Mouse (Mus musculus): ENCODE data around the gene Thra.

DNA sequence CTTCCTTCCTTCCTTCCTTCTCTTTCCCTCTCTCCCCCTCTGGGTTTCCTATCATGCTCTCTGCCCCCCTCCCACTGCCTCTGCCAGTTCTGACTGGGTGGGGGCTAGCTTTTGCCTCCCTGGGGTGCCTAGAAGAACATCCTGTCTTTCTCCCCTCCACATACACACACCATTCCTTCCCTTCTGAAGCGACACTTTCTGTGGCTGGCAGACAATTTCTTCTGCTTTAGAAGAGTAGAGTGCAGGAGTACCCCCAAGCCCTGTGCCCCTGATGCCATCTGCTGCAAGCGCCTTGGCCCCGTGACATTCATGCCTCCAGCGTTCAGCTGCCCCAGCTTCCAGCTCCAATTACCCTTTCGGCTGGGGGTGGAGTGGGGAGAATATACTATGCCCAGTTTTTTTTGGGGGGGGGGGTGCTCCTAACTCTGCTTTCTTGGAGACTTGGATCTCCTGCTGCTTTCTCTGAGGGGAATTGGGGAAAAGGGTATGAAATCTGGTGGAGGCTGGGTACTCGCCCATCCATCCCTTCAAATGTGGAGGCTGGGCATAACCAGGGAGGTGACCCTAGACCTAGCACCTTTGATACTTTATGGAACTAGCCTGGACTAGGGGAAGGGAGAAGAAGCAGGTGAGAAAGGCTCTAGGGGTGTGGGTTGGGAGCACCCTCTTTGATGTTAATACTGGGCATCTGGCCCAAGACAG is 7.5 kb downstream of the Thra start:
- TF ChIP-seq POLR2A (IDR thresholded peaks at IDR 0.05; ENCODE audit: borderline replicate concordance, low read depth, low read length) (no peak), CTCF (IDR thresholded peaks at IDR 0.05; ENCODE audit: low read depth, low read length) (no peak)
